Mouse (Mus musculus) retina, adult 2 months (tissue): ENCODE data around the gene 2810459M11Rik.
"Not testable (repeated sequence)": the region's sequence is repeated elsewhere in the genome, so short reads cannot be mapped to it uniquely, and the experiment has no call there.

Experiments
- DNase-seq: peaks from one replicate; pipeline ENCODE4 v3.0.0-alpha.2; 2012; ENCODE audit warnings: low read depth, low spot score

The 2810459M11Rik gene

DNA sequence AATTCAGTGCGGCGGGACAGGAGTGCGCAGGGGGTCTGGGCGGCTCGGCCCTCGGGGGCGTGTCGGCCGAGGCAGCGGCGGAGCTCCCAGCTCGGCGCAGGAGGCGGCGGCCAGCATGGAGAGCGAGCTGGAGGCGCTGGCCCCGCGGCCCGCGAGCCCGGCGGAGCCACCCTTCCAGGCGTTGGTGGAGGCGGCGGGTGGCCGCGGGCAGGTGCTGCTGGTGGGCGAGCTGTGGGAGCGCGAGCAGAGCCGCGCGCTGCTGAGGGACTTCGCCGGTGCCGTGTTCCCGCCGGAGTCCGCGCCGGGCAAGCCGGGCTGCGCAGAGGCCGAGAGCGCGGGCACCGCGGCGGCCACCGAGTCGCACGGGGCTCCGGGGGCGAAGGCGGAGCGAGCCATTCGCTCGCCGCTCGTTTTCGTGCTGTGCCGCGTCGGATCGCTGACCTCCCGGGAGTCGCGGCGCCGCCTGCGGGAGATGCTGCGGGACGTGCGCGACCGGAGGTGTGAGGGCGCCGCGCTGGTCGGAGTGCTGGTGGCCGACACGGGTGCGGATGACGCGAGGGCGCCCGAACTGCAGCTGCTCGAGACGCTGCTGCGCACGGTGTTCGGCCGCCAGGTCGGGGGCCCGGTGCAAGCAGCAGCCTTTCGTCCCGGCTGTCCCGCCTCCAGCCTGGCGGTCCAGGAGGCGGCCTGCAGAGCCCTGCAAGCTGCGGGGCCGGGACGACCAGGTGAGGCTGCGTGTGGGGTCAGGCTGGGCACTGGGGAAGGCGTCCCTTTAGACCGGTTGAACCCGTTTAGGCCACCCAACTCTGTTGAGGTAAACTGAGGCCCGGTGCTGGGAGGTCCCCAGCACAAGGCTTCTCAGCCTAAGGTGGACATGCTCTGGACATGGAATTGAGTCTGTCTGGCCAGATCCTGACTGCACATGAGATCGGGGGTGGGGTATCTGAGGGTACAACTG lies at the start of gene 2810459M11Rik:
TSS of gene 2810459M11Rik (plus strand) at position 16 of the 958 bp plus-strand sequence.
- no peak for DNase-seq

DNA sequence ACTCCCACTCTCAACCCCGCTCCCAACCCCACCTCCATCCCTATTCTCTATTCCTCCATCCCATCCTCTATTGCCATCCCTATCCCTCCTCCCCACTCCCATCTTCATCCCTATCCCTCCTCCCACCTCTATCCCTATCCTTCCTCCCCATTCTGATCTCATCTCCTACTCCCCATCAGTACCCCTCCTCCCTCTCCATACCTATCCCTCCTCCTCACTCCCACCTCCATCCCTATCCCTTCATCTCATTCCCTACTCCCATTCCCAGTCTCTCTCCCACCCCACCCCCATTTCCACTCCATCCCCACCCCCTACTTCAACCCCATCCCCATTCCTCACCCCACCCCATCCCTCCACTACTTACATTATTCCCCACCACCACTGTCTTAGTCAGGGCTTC lies 48.4 kb upstream of the 2810459M11Rik start:
- no peak for DNase-seq

- no peak for DNase-seq
Measured at GRCm38 (mm10) chr1:85998012-85998411, 47.7 kb upstream of the 2810459M11Rik start.

- no peak for DNase-seq
Measured at GRCm38 (mm10) chr1:85999853-86000570, 45.7 kb upstream of the 2810459M11Rik start.

DNA sequence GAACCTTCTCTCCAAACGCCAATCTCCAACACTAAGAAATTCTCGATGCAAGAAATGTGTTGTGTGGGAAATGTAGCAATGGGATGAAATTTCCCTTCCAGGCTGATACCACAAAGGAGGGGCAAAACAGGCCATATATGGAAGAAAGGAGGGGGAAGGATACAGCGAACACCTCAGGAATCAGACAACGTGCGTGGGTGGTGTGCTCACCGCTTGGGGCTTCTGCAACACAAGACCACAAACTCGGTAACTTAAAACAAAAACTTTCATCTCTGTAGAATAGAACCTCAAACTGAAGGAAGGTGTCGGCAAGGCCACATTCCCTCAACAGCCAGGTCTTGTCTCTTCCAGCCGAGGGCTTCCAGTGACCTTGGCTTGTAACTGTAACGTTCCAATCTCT lies 40.1 kb upstream of the 2810459M11Rik start:
- DNase-seq: no peak

- DNase-seq: no peak
Measured at GRCm38 (mm10) chr1:86006040-86006439, 39.6 kb upstream of the 2810459M11Rik start.

DNA sequence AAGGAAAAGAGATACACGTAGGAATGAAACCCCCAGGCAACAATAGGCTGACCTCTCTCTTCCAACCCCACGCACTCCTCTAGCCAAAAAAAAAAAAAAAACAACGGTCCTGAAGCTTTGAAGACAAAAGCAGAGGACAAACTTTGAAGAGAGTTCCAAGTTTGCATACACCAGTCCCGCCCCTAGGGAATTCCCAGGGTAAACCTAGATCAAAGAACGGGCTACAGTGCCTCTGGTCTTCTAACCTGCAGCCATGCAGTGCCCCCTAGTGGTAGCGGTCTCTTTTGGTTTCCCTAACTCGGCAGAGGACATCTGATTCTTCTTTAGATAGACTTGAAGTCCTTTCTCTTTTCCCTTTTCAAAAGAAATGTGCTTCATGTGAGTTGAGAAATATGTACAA lies 37.9 kb upstream of the 2810459M11Rik start:
- peak; percentile 39 for DNase-seq

- DNase-seq: not testable (repeated sequence)
Measured at GRCm38 (mm10) chr1:86015758-86016157, 29.9 kb upstream of the 2810459M11Rik start.

- DNase-seq: no peak
Measured at GRCm38 (mm10) chr1:86016516-86016915, 29.1 kb upstream of the 2810459M11Rik start, which contains the start of gene Spata3. Gene Spata3, plus strand, starts transcription at chr1:86016816.

GRCm38 (mm10) chr1:86018235-86019055 lies 27.2 kb upstream of the 2810459M11Rik start:
- no peak for DNase-seq

GRCm38 (mm10) chr1:86021365-86021989 lies 24.2 kb upstream of the 2810459M11Rik start:
- no peak for DNase-seq

DNA sequence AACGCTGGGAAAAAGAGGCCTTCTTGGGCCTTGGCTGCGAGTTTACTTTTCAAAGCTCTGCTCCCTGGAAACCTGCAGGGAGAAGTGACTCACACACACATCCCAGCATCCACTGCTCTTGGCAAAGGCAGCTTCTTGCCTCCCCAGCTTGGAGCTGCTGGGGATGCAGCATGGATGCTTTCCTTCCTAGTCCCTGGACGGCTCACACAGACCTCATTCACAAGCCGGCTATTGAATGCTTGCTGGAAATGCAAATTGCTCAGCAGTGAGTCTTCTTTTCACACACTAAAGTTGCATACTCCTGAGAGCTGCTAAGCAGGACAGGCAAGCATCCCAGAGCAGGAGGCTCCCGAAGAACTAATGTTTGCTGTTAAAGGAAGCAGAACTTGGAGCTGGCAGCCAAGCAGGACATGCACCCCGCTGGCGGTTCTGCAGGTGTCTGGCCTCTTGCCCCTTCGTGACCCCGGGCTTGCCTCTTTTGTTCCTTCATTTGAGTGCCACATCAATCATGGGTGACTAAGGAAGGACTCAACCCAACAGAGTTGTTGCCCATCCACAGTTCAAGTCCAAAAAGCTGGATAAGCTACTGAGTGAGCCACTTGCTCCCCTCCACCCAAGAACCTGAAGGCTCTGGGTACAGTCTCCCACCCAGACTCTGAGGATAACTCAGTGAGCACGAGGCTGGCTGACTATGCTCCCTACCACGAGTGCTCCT lies 13.2 kb upstream of the 2810459M11Rik start:
- no peak for DNase-seq

GRCm38 (mm10) chr1:86038191-86038951 lies 7.3 kb upstream of the 2810459M11Rik start:
- no peak for DNase-seq

DNA sequence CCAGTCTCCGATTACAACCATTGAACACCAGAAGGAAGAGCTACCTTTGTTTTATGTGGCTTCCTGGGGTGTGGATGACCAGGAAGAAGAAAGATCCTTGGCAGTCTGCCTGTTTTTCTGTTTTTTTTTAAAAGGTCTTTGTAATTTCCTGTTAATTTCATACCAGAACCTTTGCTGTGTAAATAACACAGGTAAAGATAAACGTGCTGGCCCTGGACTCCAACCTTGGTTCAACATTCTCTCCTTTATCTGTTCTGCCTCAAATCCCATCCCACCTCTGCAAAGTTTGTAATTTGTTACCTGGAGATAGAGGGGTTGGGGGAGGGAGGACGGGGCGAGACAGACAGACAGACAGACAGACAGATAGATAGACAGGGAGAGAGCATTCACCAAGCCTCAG lies 5.5 kb upstream of the 2810459M11Rik start:
- no peak for DNase-seq

DNA sequence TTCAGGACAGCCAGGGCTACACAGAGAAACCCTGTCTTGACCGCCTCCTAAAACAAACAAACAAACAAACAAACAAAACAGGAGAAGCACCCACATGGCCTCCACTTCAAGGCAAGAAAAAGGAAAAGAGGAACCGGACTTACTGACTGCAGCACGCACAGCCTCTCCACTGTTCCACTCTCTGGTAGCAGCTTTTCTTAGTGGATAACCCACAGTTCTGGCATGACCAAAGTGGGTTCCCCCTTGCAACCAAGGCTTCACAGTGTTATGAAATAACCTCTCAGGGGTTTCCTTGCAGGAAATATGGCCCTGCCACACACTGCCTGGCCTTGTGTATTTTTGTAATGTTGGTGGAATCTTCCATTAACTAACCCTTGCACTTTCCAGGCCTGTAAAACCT lies 4.8 kb upstream of the 2810459M11Rik start:
- no peak for DNase-seq

- no peak for DNase-seq
Measured at GRCm38 (mm10) chr1:86045056-86045455, 607 bp upstream of the 2810459M11Rik start.

- DNase-seq: no peak
Measured at GRCm38 (mm10) chr1:86046833-86047563, 1.3 kb downstream of the 2810459M11Rik start.

DNA sequence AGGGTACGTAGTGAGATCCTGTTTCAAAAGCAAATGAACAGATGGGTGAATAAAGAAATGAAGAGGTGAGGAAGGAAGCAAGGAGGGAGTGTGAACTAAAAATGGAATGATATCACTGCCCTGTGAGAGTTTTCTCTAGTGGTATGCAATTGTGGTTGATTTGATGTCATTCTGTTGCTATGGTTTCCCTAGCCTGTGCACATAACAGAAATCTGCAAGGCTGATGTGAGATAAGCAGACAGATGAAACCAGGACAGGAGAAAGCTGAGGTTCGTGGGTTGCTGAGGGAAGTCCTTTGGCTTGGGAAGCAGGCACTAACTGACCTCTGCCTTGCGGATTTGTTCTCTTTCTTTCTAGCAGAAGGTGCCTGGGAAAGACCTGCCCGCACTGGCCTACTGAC lies 2.6 kb downstream of the 2810459M11Rik start:
- no peak for DNase-seq

GRCm38 (mm10) chr1:86048744-86049143 lies 3.1 kb downstream of the 2810459M11Rik start:
- no peak for DNase-seq
